Mouse (Mus musculus) heart, adult 2 months (tissue): ENCODE data around the gene Trpm4.

ENCODE experiments used
- CTCF ChIP-seq: fragments of 200-600 bp; IDR thresholded peaks from 2 replicates; pipeline ENCODE4 v1.8.1; 2022; ENCODE audit warnings: antibody characterized with exemption, mild to moderate bottlenecking, moderate library complexity
- EP300 ChIP-seq: fragments of 200-500 bp; IDR thresholded peaks from 2 replicates; pipeline ENCODE4 v1.6.1; 2011; ENCODE audit warnings: low read depth, low read length, control low read depth; ENCODE audit not compliant: insufficient read depth

GRCm38 (mm10) chr7:45302626-45303025 is 31.0 kb downstream of the Trpm4 start:
- TF ChIP-seq CTCF (no peak), EP300 (no peak)
